Mouse (Mus musculus) forebrain, postnatal 0 days (tissue): ENCODE data around the gene Gm960. TPM values are rescaled to one million over a fixed set of nuclear protein-coding genes. Genes with fewer than 3 reads are reported as not detected.
"Not testable (repeated sequence)": the region's sequence is repeated elsewhere in the genome, so short reads cannot be mapped to it uniquely, and the experiment has no call there.

ENCODE experiments used
- ATAC-seq: fragments of 200-750 bp; cut with Nextera tagmentation; 2 replicates; pipeline ENCODE4 v1.8.0; 2017; ENCODE audit warnings: mild to moderate bottlenecking, moderate library complexity
- DNase-seq: peaks from one replicate; pipeline ENCODE4 v3.0.0-alpha.2; 2015
- H3K27ac ChIP-seq: fragments of 300-500 bp; sonication (generic); 2 replicates; pipeline ENCODE4 v1.5.1; 2014; ENCODE audit warnings: low read depth, mild to moderate bottlenecking, antibody characterized with exemption, low read length, moderate library complexity, mixed read lengths
- H3K27me3 ChIP-seq: fragments of 300-500 bp; sonication (generic); 2 replicates; pipeline ENCODE4 v1.6.1; 2014; ENCODE audit warnings: mild to moderate bottlenecking, low read length, mixed read lengths; ENCODE audit not compliant: insufficient read depth
- H3K36me3 ChIP-seq: fragments of 300-500 bp; sonication (generic); 2 replicates; pipeline ENCODE4 v1.6.1; 2014; ENCODE audit warnings: mild to moderate bottlenecking, moderate library complexity; ENCODE audit not compliant: insufficient read depth
- H3K4me1 ChIP-seq: fragments of 300-500 bp; sonication (generic); 2 replicates; pipeline ENCODE4 v1.6.1; 2014; ENCODE audit warnings: antibody characterized with exemption; ENCODE audit not compliant: insufficient read depth
- H3K4me2 ChIP-seq: fragments of 300-500 bp; sonication (generic); 2 replicates; pipeline ENCODE4 v1.6.1; 2014; ENCODE audit warnings: low read depth, mild to moderate bottlenecking, moderate library complexity
- H3K4me3 ChIP-seq: fragments of 300-500 bp; sonication (generic); 2 replicates; pipeline ENCODE4 v1.5.1; 2014; ENCODE audit warnings: low read depth, low read length, mixed read lengths
- H3K9ac ChIP-seq: fragments of 300-500 bp; sonication (generic); 2 replicates; pipeline ENCODE4 v1.6.1; 2014; ENCODE audit warnings: mild to moderate bottlenecking
- H3K9me3 ChIP-seq: fragments of 300-500 bp; sonication (generic); 2 replicates; pipeline ENCODE4 v1.6.1; 2016; ENCODE audit warnings: low read length
- CTCF ChIP-seq: sonication (generic); IDR thresholded peaks from 2 replicates; pipeline ENCODE4 v1.5.1; 2016; ENCODE audit warnings: antibody characterized with exemption, control low read depth, low read depth
- WGBS: fragments of 180-500 bp; shearing (Covaris S2); extraction: QIAGEN DNeasy Blood & Tissue Kit; methylation state at CpG from one replicate; pipeline ENCODE4 v1.1.7; 2014; 5-methylcytosine and 5-hydroxymethylcytosine counted together
- polyA plus RNA-seq: library from polyadenylated mRNA; unstranded; fragments of >200 nt; fragmentation: Nextera tagmentation; extraction: Ambion mirVana; gene quantifications from 2 replicates; pipeline ENCODE4 v1.2.1, GENCODE M21; 2015
- total RNA-seq: library from RNA; depleted of rRNA; stranded (reverse); fragments of >200 nt; gene quantifications from 2 replicates; pipeline ENCODE4 v1.2.3, GENCODE M21; 2014

Gm960 gene
- total and polyA plus RNA-seq, 2 experiments from 2014 or later: 4.5 to 7.3 TPM

GRCm38 (mm10) chr19:4596071-4596470 lies 102.4 kb downstream of the Gm960 start:
- Histone ChIP-seq H3K9me3 (no peaks in the 10 kb centered on the region), H3K27ac (no peak overlapping the region), H3K4me3 (no peak overlapping the region), H3K4me2 (no peak overlapping the region), H3K36me3 (no peaks in the 10 kb centered on the region), H3K27me3 (no peaks in the 10 kb centered on the region), H3K4me1 (no peaks in the 10 kb centered on the region), H3K9ac (no peak overlapping the region)
- WGBS: 70% methylated on average over 2 of the region's 2 CpGs
- ATAC-seq (no peak), DNase-seq (no peak)
- TF ChIP-seq CTCF: no peak

GRCm38 (mm10) chr19:4593792-4594522 lies 104.5 kb downstream of the Gm960 start:
- Histone ChIP-seq H3K4me3 (no peak overlapping the region), H3K36me3 (no peaks in the 10 kb centered on the region), H3K4me1 (no peaks in the 10 kb centered on the region), H3K4me2 (no peak overlapping the region), H3K27me3 (no peaks in the 10 kb centered on the region), H3K9ac (no peak overlapping the region), H3K9me3 (no peaks in the 10 kb centered on the region), H3K27ac (no peak overlapping the region)
- DNase-seq (no peak), ATAC-seq (no peak)
- WGBS: 57% methylated on average over 7 of the region's 7 CpGs
- TF ChIP-seq CTCF: no peak

- no peak for TF ChIP-seq CTCF
- no peak overlapping the region for H3K4me2 ChIP-seq
- ATAC-seq: no peak
- H3K9ac ChIP-seq: no peak overlapping the region
- no peak overlapping the region for H3K4me3 ChIP-seq
- no peaks in the 10 kb centered on the region for H3K9me3 ChIP-seq
- no peaks in the 10 kb centered on the region for H3K4me1 ChIP-seq
- no peaks in the 10 kb centered on the region for H3K36me3 ChIP-seq
- DNase-seq: no peak
- WGBS: 94% methylated on average over 3 of the region's 3 CpGs
- H3K27ac ChIP-seq: no peak overlapping the region
- no peaks in the 10 kb centered on the region for H3K27me3 ChIP-seq
Observed at GRCm38 (mm10) chr19:4590025-4590424, 108.4 kb downstream of the Gm960 start.

- Histone ChIP-seq H3K4me2 (no peak overlapping the region), H3K9ac (no peak overlapping the region), H3K4me1 (no peaks in the 10 kb centered on the region), H3K27ac (no peak overlapping the region), H3K36me3 (no peaks in the 10 kb centered on the region), H3K9me3 (no peaks in the 10 kb centered on the region), H3K4me3 (no peak overlapping the region), H3K27me3 (no peaks in the 10 kb centered on the region)
- WGBS: 80% methylated on average over 1 of the region's 1 CpGs
- ATAC-seq (no peak), DNase-seq (no peak)
- no peak for TF ChIP-seq CTCF
Observed at GRCm38 (mm10) chr19:4589081-4589480, 109.4 kb downstream of the Gm960 start.

GRCm38 (mm10) chr19:4588430-4588829 lies 110.0 kb downstream of the Gm960 start:
- Histone ChIP-seq H3K4me3 (no peak overlapping the region), H3K9me3 (no peaks in the 10 kb centered on the region), H3K36me3 (no peaks in the 10 kb centered on the region), H3K27me3 (no peaks in the 10 kb centered on the region), H3K9ac (no peak overlapping the region), H3K27ac (no peak overlapping the region), H3K4me2 (no peak overlapping the region), H3K4me1 (no peaks in the 10 kb centered on the region)
- ATAC-seq (no peak), DNase-seq (no peak)
- WGBS: 63% methylated on average over 3 of the region's 3 CpGs
- no peak for TF ChIP-seq CTCF

- DNase-seq (no peak), ATAC-seq (no peak)
- no peak for TF ChIP-seq CTCF
- Histone ChIP-seq H3K27me3 (no peaks in the 10 kb centered on the region), H3K4me2 (no peak overlapping the region), H3K27ac (no peak overlapping the region), H3K4me1 (no peaks in the 10 kb centered on the region), H3K9me3 (no peaks in the 10 kb centered on the region), H3K4me3 (no peak overlapping the region), H3K36me3 (no peaks in the 10 kb centered on the region), H3K9ac (no peak overlapping the region)
- WGBS: 58% methylated on average over 2 of the region's 2 CpGs
Observed at GRCm38 (mm10) chr19:4587426-4587825, 111.0 kb downstream of the Gm960 start.

- H3K4me1 ChIP-seq, H3K9me3 ChIP-seq, H3K36me3 ChIP-seq, DNase-seq, H3K4me2 ChIP-seq, H3K4me3 ChIP-seq, H3K9ac ChIP-seq, ATAC-seq, H3K27me3 ChIP-seq, H3K27ac ChIP-seq: not testable (repeated sequence)
Observed at GRCm38 (mm10) chr19:4586783-4587182, 111.7 kb downstream of the Gm960 start.
